Mouse (Mus musculus) limb, embryonic 14.5 days (tissue): ENCODE results near the gene Hsd3b6. TPM values are rescaled to one million over a fixed set of nuclear protein-coding genes. Genes with fewer than 3 reads are reported as not detected.

Source experiments
- ATAC-seq: fragments of 200-750 bp; cut with Nextera tagmentation; 2 replicates; pipeline ENCODE4 v1.8.0; 2017; ENCODE audit warnings: low read depth, moderate number of reproducible peaks, moderate TSS enrichment; ENCODE audit not compliant: low FRiP score
- DNase-seq: peaks from one replicate; pipeline ENCODE4 v3.0.0-alpha.2; 2015; ENCODE audit warnings: low spot score
- H3K27ac ChIP-seq: fragments of 300-500 bp; sonication (generic); replicated peaks from 2 replicates; pipeline ENCODE4 v1.5.1; 2014; ENCODE audit warnings: low read depth, mild to moderate bottlenecking, low read length, moderate library complexity, mixed read lengths
- H3K27me3 ChIP-seq: fragments of 300-500 bp; sonication (generic); 2 replicates; pipeline ENCODE4 v1.6.1; 2014; ENCODE audit warnings: low read length, mixed read lengths; ENCODE audit not compliant: control insufficient read depth, insufficient read depth
- H3K36me3 ChIP-seq: fragments of 300-500 bp; sonication (generic); 2 replicates; pipeline ENCODE4 v1.6.1; 2014; ENCODE audit warnings: mild to moderate bottlenecking, low read length, moderate library complexity, mixed read lengths; ENCODE audit not compliant: control insufficient read depth, insufficient read depth
- H3K4me1 ChIP-seq: fragments of 300-500 bp; sonication (generic); 2 replicates; pipeline ENCODE4 v1.6.1; 2014; ENCODE audit warnings: antibody characterized with exemption, low read length, mixed read lengths; ENCODE audit not compliant: control insufficient read depth, insufficient read depth
- H3K4me2 ChIP-seq: fragments of 300-500 bp; sonication (generic); replicated peaks from 2 replicates; pipeline ENCODE4 v1.6.1; 2014; ENCODE audit warnings: low read depth, mild to moderate bottlenecking, low read length, moderate library complexity; ENCODE audit not compliant: severe bottlenecking
- H3K4me3 ChIP-seq: fragments of 300-500 bp; sonication (generic); replicated peaks from 2 replicates; pipeline ENCODE4 v1.5.1; 2014; ENCODE audit warnings: low read length
- H3K9ac ChIP-seq: fragments of 300-500 bp; sonication (generic); 2 replicates; pipeline ENCODE4 v1.6.1; 2014; ENCODE audit warnings: mild to moderate bottlenecking, low read depth, low read length, moderate library complexity; ENCODE audit not compliant: severe bottlenecking
- H3K9me3 ChIP-seq: fragments of 300-500 bp; sonication (generic); 2 replicates; pipeline ENCODE4 v1.6.1; 2016; ENCODE audit warnings: low read length; ENCODE audit not compliant: control insufficient read depth
- POLR2A ChIP-seq: fragments of 200-500 bp; IDR thresholded peaks from 2 replicates; pipeline ENCODE4 v1.8.0; 2012; ENCODE audit warnings: inconsistent platforms, mild to moderate bottlenecking, moderate library complexity, borderline replicate concordance; ENCODE audit not compliant: insufficient read depth, insufficient read length; ENCODE audit errors: extremely low read depth
- WGBS: fragments of 180-500 bp; shearing (Covaris S2); extraction: QIAGEN DNeasy Blood & Tissue Kit; methylation state at CpG from one replicate; pipeline ENCODE4 v1.1.7; 2014; 5-methylcytosine and 5-hydroxymethylcytosine counted together
- polyA plus RNA-seq, 2 experiments: library from polyadenylated mRNA; depleted of rRNA in 1 of 2; stranded (reverse) in 1 of 2; unstranded in 1 of 2; fragments of >200 nt; fragmentation: Nextera tagmentation in 1 of 2; extraction: Ambion mirVana in 1 of 2; gene quantifications; 2 replicates each; pipeline versions ENCODE4 v1.2.1 to v1.2.3; 2012 to 2014

Hsd3b6 gene
- polyA plus RNA-seq (2012; rRNA removed) (0.91 and 1.4 TPM in 2 replicates), polyA plus RNA-seq (2014; fragmentation: Nextera tagmentation; extraction: Ambion mirVana) (2.0 and 3.6 TPM in 2 replicates)

GRCm38 (mm10) chr3:98814101-98814670 is at the start of gene Hsd3b6:
TSS of gene Hsd3b6 (minus strand) at chr3:98814443.
- Histone ChIP-seq H3K4me3 (no peak within 1 kb of the TSS), H3K9ac (no peak within 1 kb of the TSS), H3K36me3 (no peaks in the 10 kb centered on the region), H3K9me3 (no peaks in the 10 kb centered on the region), H3K27me3 (no peaks in the 10 kb centered on the region), H3K4me2 (no peak within 1 kb of the TSS), H3K27ac (no peak within 1 kb of the TSS), H3K4me1 (no peaks in the 10 kb centered on the region)
- ATAC-seq = no peak
- 64% methylated on average over 6 of the region's 6 CpGs for WGBS
- TF ChIP-seq POLR2A = no peak
- DNase-seq = no peak

- 100% methylated on average over 1 of the region's 1 CpGs for WGBS
- Histone ChIP-seq H3K9ac (no peak overlapping the region), H3K4me1 (no peaks in the 10 kb centered on the region), H3K36me3 (no peaks in the 10 kb centered on the region), H3K27ac (no peak overlapping the region), H3K4me2 (no peak overlapping the region), H3K27me3 (no peaks in the 10 kb centered on the region), H3K9me3 (no peaks in the 10 kb centered on the region), H3K4me3 (no peak overlapping the region)
- DNase-seq (no peak), ATAC-seq (no peak)
- no peak for TF ChIP-seq POLR2A
Measured at GRCm38 (mm10) chr3:98862800-98863199, 48.6 kb upstream of the Hsd3b6 start.

- H3K4me3 ChIP-seq = no peak within 1 kb of the TSS
- H3K4me2 ChIP-seq = no peak within 1 kb of the TSS
- ATAC-seq (no peak), DNase-seq (no peak)
- H3K9ac ChIP-seq = no peak within 1 kb of the TSS
- no peak for TF ChIP-seq POLR2A
- no peaks in the 10 kb centered on the region for H3K9me3 ChIP-seq
- no peaks in the 10 kb centered on the region for H3K27me3 ChIP-seq
- H3K27ac ChIP-seq = no peak within 1 kb of the TSS
- H3K4me1 ChIP-seq = no peaks in the 10 kb centered on the region
- WGBS = 86% methylated on average over 3 of the region's 3 CpGs
- no peaks in the 10 kb centered on the region for H3K36me3 ChIP-seq
Measured at GRCm38 (mm10) chr3:98859576-98859975, 45.3 kb upstream of the Hsd3b6 start, which contains the start of gene Hsd3b1. TSS of gene Hsd3b1 (minus strand) at chr3:98859794.

GRCm38 (mm10) chr3:98858051-98858450 is 43.8 kb upstream of the Hsd3b6 start:
- Histone ChIP-seq H3K4me1 (no peaks in the 10 kb centered on the region), H3K4me2 (no peak overlapping the region), H3K27me3 (no peaks in the 10 kb centered on the region), H3K9me3 (no peaks in the 10 kb centered on the region), H3K36me3 (no peaks in the 10 kb centered on the region), H3K9ac (no peak overlapping the region), H3K27ac (no peak overlapping the region), H3K4me3 (no peak overlapping the region)
- ATAC-seq (no peak), DNase-seq (no peak)
- TF ChIP-seq POLR2A = no peak
- WGBS = 86% methylated on average over 2 of the region's 2 CpGs

GRCm38 (mm10) chr3:98856892-98857291 is 42.6 kb upstream of the Hsd3b6 start:
- TF ChIP-seq POLR2A = no peak
- no peak for ATAC-seq
- no peaks in the 10 kb centered on the region for H3K4me1 ChIP-seq
- no peak for DNase-seq
- no peaks in the 10 kb centered on the region for H3K9me3 ChIP-seq
- no peak overlapping the region for H3K4me3 ChIP-seq
- no peaks in the 10 kb centered on the region for H3K36me3 ChIP-seq
- H3K27me3 ChIP-seq = no peaks in the 10 kb centered on the region
- H3K4me2 ChIP-seq = no peak overlapping the region
- H3K27ac ChIP-seq = no peak overlapping the region
- 69% methylated on average over 1 of the region's 1 CpGs for WGBS
- H3K9ac ChIP-seq = no peak overlapping the region
